22 mouse cellular contexts compared by ENCODE assay signal in genomic region chr13:91038034-91038433, GRCm38 (mm10).
DNase-seq lines count a peak whose midpoint lies in the region; ATAC-seq lines count a peak whose summit lies in the region.
"Had no signal": no experiment of that assay in that cellular context is flagged by ENCODE, and none has a peak within 500 bp of the region (broad histone marks: within the 10 kb centered on the region; RNA-seq: fewer than 3 reads in every experiment).

No protein-coding gene starts in this region.

- DNase-seq in 3T3-L1 (ENCODE audit: low read depth, low spot score) (peak; percentile 70), NIH3T3 (ENCODE audit: low read depth) (peak; percentile 25)
- DNase-seq in induced T-regulatory cell, adult 2 months (ENCODE audit: low read depth) = peak; percentile 42
- DNase-seq in right cerebral cortex, adult 2 months (ENCODE audit: low spot score in 2 of 2) = no peak
- DNase-seq in neural tube, embryonic 10.5 days (ENCODE audit: extremely low spot score, low spot score) = no peak
- DNase-seq in kidney, postnatal 14 days = no peak
- DNase-seq: adrenal gland, adult 2 months; adrenal gland, postnatal 14 days; cerebellum, adult 2 months; cerebellum, adult 9-11 months; cerebellum, postnatal 25 days; embryo, embryonic 11 days; gastrocnemius, postnatal 10 days; gastrocnemius, postnatal 36 days; heart, adult 2 months; kidney, adult 11 months; kidney, adult 8-10 months had no signal

- peak; percentile 90 for ATAC-seq in CD4-positive, CD25-positive, alpha-beta regulatory T cell, adult 4 months
- no peak for ATAC-seq in frontal cortex, adult (ENCODE audit: low TSS enrichment)
- ATAC-seq: forebrain, embryonic 15.5 days; hindbrain, embryonic 16.5 days; Patski had no signal

Comparison
In these comparisons a context has a peak if more than half of its experiments do, and no peak if none do; other contexts are left out.
1. DNase-seq: peak in 3T3-L1 (single experiment), NIH3T3 (single experiment) and induced T-regulatory cell, adult 2 months (single experiment); none in right cerebral cortex, adult 2 months (0 of 2), neural tube, embryonic 10.5 days (single experiment) and kidney, postnatal 14 days (single experiment).